ENCODE assay signal across 12 mouse cellular contexts in genomic region chr7:79311420-79311988, GRCm38 (mm10). TPM values are rescaled to one million over a fixed set of nuclear protein-coding genes. Genes with fewer than 3 reads are reported as not detected.
A peak's percentile ranks its signal among the peaks of the same experiment; 100 is the strongest.
DNase-seq lines count a peak whose midpoint lies in the region; ATAC-seq lines count a peak whose summit lies in the region.
"Had no signal": no experiment of that assay in that cellular context is flagged by ENCODE, and none has a peak within 500 bp of the region (broad histone marks: within the 10 kb centered on the region; RNA-seq: fewer than 3 reads in every experiment).

No protein-coding gene starts in this region.

- H3K4me3 ChIP-seq in heart, embryonic 10.5 days = no peak overlapping the region
- H3K4me3 ChIP-seq in limb, embryonic 15.5 days = no peak overlapping the region
- H3K4me3 ChIP-seq: liver, embryonic 15.5 days had no signal

- ATAC-seq in limb, embryonic 15.5 days (ENCODE audit: insufficient number of reproducible peaks, low FRiP score, low TSS enrichment, low read depth) = no peak
- no peak for ATAC-seq in erythroid progenitor cell, adult 5-6 weeks (replicated peaks; ENCODE audit: low FRiP score, poor library complexity, severe bottlenecking)
- ATAC-seq: CD4-positive, CD25-positive, alpha-beta regulatory T cell, adult 4 months had no signal

- DNase-seq in heart, adult 11 months = peak; percentile 93
- no peak for DNase-seq in heart, embryonic 10.5 days (ENCODE audit: low spot score)
- DNase-seq in lung, postnatal 10 days = peak; percentile 50
- DNase-seq in lung, postnatal 4 days = no peak
- DNase-seq in heart, adult 8-10 months (ENCODE audit: low spot score) = peak; percentile 42
- no peak for DNase-seq in right cerebral cortex, postnatal 4 days
- DNase-seq: adrenal gland, postnatal 25 days; thymus, postnatal 36 days had no signal

- H3K4me2 ChIP-seq in limb, embryonic 15.5 days = no peak overlapping the region
- H3K4me2 ChIP-seq: liver, embryonic 15.5 days had no signal

- H3K36me3 ChIP-seq in heart, embryonic 10.5 days = no peaks in the 10 kb centered on the region
- no peaks in the 10 kb centered on the region for H3K36me3 ChIP-seq in limb, embryonic 15.5 days
- H3K36me3 ChIP-seq: liver, embryonic 15.5 days had no signal

- H3K4me1 ChIP-seq in heart, embryonic 10.5 days = peaks cover 70% of the 10 kb centered on the region
- peaks cover 41% of the 10 kb centered on the region for H3K4me1 ChIP-seq in limb, embryonic 15.5 days

- no peak overlapping the region for H3K27ac ChIP-seq in heart, embryonic 10.5 days
- peak overlapping the region; percentile 51 for H3K27ac ChIP-seq in limb, embryonic 15.5 days

- no peak overlapping the region for H3K9ac ChIP-seq in limb, embryonic 15.5 days
- H3K9ac ChIP-seq: liver, embryonic 15.5 days had no signal

- WGBS in heart, embryonic 10.5 days = 94% methylated on average over 5 of the region's 5 CpGs
- 90% methylated on average over 5 of the region's 5 CpGs for WGBS in limb, embryonic 15.5 days

- no peaks in the 10 kb centered on the region for H3K9me3 ChIP-seq in heart, embryonic 10.5 days
- H3K9me3 ChIP-seq in limb, embryonic 15.5 days = no peaks in the 10 kb centered on the region
- H3K9me3 ChIP-seq: liver, embryonic 15.5 days had no signal

- H3K27me3 ChIP-seq in heart, embryonic 10.5 days (ENCODE audit: insufficient read depth, poor library complexity, severe bottlenecking) = no peaks in the 10 kb centered on the region
- H3K27me3 ChIP-seq in limb, embryonic 15.5 days = no peaks in the 10 kb centered on the region
- H3K27me3 ChIP-seq: liver, embryonic 15.5 days had no signal

RNA-seq across cellular contexts. Expression of gene Abhd2, which starts 38.5 kb away (rescaled TPM):
- polyA plus RNA-seq in heart, embryonic 10.5 days (2016; fragmentation: Nextera tagmentation; extraction: Ambion mirVana) = 4.7 and 5.4 TPM in 2 replicates
- total RNA-seq in heart, adult 8-10 months (2022) = 10 to 100 TPM; 25.5 to 43.7 (median 29.9) TPM
- polyA plus RNA-seq in limb, embryonic 15.5 days (2015; fragmentation: Nextera tagmentation; extraction: Ambion mirVana) = 9.5 and 9.6 TPM in 2 replicates
- 39.0 and 39.6 TPM in 2 replicates for total RNA-seq in erythroid progenitor cell, adult 5-6 weeks (2015; ENCODE audit: low replicate concordance)
- 21.9 and 27.0 TPM in 2 replicates for total RNA-seq in erythroid progenitor cell, adult 5-6 weeks (2017; ENCODE audit: low replicate concordance)

Comparison
In these comparisons a context has a peak if more than half of its experiments do, and no peak if none do; other contexts are left out.
1. DNase-seq: peak in heart, adult 11 months (single experiment), lung, postnatal 10 days (single experiment) and heart, adult 8-10 months (single experiment); none in heart, embryonic 10.5 days (single experiment), lung, postnatal 4 days (0 of 2) and right cerebral cortex, postnatal 4 days (single experiment).